Mouse (Mus musculus): Measurements from ENCODE around the gene Pnpla7. TPM values are rescaled to one million over a fixed set of nuclear protein-coding genes. Genes with fewer than 3 reads are reported as not detected.

The Pnpla7 gene
- polyA plus RNA-seq, 1 experiment from 2014 or later = 5.4 TPM

DNA sequence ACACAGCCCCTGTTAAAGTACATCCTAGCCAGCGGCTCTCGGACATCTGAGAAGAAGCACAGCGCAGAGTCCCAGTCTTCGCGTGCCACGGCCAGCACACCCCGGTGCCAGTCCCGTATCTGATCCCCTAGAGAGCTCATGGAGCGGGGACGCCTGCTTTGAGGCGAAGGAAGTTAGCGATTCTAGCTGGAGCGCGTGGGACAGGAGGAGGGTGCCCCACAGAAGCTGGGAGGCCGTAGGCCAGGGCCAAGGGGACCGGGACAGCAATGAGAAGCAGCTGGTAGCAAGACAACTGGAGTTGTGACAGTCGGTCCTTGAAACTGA is 118.9 kb downstream of the Pnpla7 start:
- Histone ChIP-seq H3K27ac (replicated peaks; ENCODE audit: low read depth, low read length) (no peak overlapping the region), H3K4me3 (ENCODE audit: low read depth, low read length) (no peak overlapping the region), H3K9me3 (ENCODE audit: control insufficient read depth, low read length) (no peaks in the 10 kb centered on the region), H3K36me3 (ENCODE audit: control insufficient read depth, insufficient read depth, low read length) (no peaks in the 10 kb centered on the region), H3K27me3 (ENCODE audit: control insufficient read depth, insufficient read depth, low read length) (peaks cover 9% of the 10 kb centered on the region; the same call in 1 of the 2 replicates), H3K4me2 (ENCODE audit: low read depth, severe bottlenecking) (peak overlapping the region; percentile 27; the same call in 1 of the 2 replicates), H3K9ac (ENCODE audit: low read length) (no peak overlapping the region), H3K4me1 (ENCODE audit: control insufficient read depth, insufficient read depth, low read length) (no peaks in the 10 kb centered on the region)
- 47% methylated on average over 17 of the region's 17 CpGs for WGBS
- ATAC-seq (ENCODE audit: insufficient number of reproducible peaks, low FRiP score, low TSS enrichment, low read depth) (no peak; the same call in 1 of the 2 replicates), DNase-seq (ENCODE audit: low spot score) (peak; percentile 24)

DNA sequence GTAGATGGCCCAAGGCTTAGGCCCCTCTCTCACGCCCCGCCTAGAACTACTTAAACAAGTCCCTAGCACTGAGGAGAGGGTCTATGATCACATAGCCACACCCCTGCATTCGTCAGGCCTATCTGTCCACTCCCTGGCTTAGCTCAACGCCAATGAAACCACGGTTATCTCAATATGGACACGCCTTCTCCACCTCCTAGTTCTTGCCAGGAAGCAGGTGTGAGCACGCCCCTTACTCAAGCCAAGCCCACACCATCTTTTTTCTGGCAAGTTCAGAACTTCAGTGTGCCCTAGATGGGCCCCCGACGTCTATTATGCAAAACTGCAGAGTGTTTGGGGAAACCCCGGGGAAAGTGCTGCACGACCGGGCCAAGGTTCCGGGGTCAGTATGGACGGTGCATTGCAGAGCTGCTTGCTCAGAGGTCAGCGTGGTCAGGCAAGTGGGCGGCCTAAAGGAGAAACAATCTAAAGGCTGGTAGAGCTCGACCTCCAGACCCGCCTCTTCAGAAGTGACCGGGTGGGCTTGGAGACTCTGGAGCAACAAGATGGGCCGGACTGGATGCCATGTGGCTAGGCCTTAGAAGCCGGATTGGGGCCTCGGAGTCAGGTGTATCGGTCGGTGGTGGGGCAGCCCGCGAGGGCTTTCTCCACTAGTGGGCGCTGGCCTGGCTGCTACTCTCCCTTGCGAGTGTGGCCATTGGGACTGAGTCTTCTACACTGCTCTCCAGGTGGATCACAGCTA is 119.4 kb downstream of the Pnpla7 start, which contains the start of gene Noxa1:
Noxa1 (minus strand) TSS at position 41 of the 742 bp plus-strand sequence.
- Histone ChIP-seq H3K4me3 (ENCODE audit: low read depth, low read length) (no peak within 1 kb of the TSS), H3K27me3 (ENCODE audit: control insufficient read depth, insufficient read depth, low read length) (peaks cover 9% of the 10 kb centered on the region; the same call in 1 of the 2 replicates), H3K9me3 (ENCODE audit: control insufficient read depth, low read length) (no peaks in the 10 kb centered on the region), H3K4me1 (ENCODE audit: control insufficient read depth, insufficient read depth, low read length) (no peaks in the 10 kb centered on the region), H3K27ac (replicated peaks; ENCODE audit: low read depth, low read length) (no peak within 1 kb of the TSS), H3K4me2 (ENCODE audit: low read depth, severe bottlenecking) (peak within 1 kb of the TSS; percentile 27; the same call in 1 of the 2 replicates), H3K36me3 (ENCODE audit: control insufficient read depth, insufficient read depth, low read length) (no peaks in the 10 kb centered on the region), H3K9ac (ENCODE audit: low read length) (no peak within 1 kb of the TSS)
- peak; percentile 67; the same call in 1 of the 2 replicates for ATAC-seq (ENCODE audit: insufficient number of reproducible peaks, low FRiP score, low TSS enrichment, low read depth)
- DNase-seq (ENCODE audit: low spot score) = peak; percentile 31
- WGBS = 44% methylated on average over 28 of the region's 28 CpGs

DNA sequence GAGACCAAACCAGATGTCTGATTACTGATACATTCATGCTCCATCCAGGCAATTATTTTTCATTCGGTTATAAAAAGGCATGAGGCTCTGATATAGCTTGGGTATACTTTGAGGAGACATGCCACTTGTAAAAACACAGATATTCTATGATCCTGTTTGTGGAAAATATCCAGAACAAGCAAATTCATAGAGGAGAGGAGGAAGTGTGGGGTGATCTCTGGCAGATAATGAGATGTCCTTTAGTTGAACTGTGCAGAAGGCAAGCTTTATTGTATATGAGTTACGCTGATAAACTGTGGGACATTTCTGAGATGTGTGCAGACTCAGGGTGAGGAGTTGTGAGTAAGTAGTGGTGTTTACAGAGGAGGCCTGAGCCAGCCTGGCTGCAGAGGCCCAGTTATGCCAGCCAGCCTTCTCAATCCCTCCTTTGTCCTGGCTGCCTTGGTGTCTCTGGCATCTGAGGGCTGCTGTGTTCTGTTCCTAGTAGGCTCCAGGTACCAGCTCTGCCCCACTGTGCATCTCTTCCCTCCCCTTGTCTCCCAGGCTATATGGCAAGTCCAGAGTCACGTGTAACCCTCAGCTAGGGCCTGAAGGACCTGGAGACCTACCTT is 122.3 kb downstream of the Pnpla7 start:
- no peak overlapping the region for H3K9ac ChIP-seq (ENCODE audit: low read length)
- WGBS = 76% methylated on average over 3 of the region's 3 CpGs

DNA sequence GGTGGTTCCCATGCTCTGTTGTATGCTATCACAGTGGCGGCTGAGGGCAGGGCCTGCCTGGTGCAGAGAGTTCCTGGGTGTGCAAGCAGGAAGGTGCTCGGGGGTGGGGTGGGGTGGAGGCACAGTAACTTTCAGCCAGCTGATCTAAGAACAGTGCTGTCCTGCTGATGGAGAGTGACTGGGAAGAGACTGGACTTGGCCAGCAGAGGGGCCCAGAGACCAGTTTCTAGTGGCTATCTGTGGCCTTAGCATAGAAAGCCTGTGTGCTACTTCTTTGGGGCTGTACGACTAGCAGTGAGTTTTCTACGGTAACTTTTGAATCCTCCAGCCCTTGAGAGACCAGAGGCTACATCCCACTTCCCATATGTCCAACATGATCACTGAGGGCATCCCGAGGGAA is 123.1 kb downstream of the Pnpla7 start:
- no peaks in the 10 kb centered on the region for H3K36me3 ChIP-seq (ENCODE audit: control insufficient read depth, insufficient read depth, low read length)
- no peak overlapping the region for H3K9ac ChIP-seq (ENCODE audit: low read length)
- no peak overlapping the region for H3K27ac ChIP-seq (replicated peaks; ENCODE audit: low read depth, low read length)
- no peak for ATAC-seq (ENCODE audit: insufficient number of reproducible peaks, low FRiP score, low TSS enrichment, low read depth)
- WGBS = 59% methylated on average over 5 of the region's 5 CpGs
- no peaks in the 10 kb centered on the region for H3K4me1 ChIP-seq (ENCODE audit: control insufficient read depth, insufficient read depth, low read length)
- no peak overlapping the region for H3K4me3 ChIP-seq (ENCODE audit: low read depth, low read length)
- H3K9me3 ChIP-seq (ENCODE audit: control insufficient read depth, low read length) = no peaks in the 10 kb centered on the region
- peaks cover 9% of the 10 kb centered on the region; the same call in 1 of the 2 replicates for H3K27me3 ChIP-seq (ENCODE audit: control insufficient read depth, insufficient read depth, low read length)
- peak; percentile 32 for DNase-seq (ENCODE audit: low spot score)
- no peak overlapping the region for H3K4me2 ChIP-seq (ENCODE audit: low read depth, severe bottlenecking)

More for the DNA sequence above, 122.3 kb downstream of the Pnpla7 start:
- Histone ChIP-seq H3K27me3 (ENCODE audit: control insufficient read depth, insufficient read depth, low read length) (peaks cover 9% of the 10 kb centered on the region; the same call in 1 of the 2 replicates), H3K4me1 (ENCODE audit: control insufficient read depth, insufficient read depth, low read length) (no peaks in the 10 kb centered on the region), H3K4me2 (ENCODE audit: low read depth, severe bottlenecking) (no peak overlapping the region), H3K36me3 (ENCODE audit: control insufficient read depth, insufficient read depth, low read length) (no peaks in the 10 kb centered on the region), H3K9me3 (ENCODE audit: control insufficient read depth, low read length) (no peaks in the 10 kb centered on the region), H3K4me3 (ENCODE audit: low read depth, low read length) (no peak overlapping the region), H3K27ac (replicated peaks; ENCODE audit: low read depth, low read length) (no peak overlapping the region)
- DNase-seq (ENCODE audit: low spot score) (no peak), ATAC-seq (ENCODE audit: insufficient number of reproducible peaks, low FRiP score, low TSS enrichment, low read depth) (no peak)

DNA sequence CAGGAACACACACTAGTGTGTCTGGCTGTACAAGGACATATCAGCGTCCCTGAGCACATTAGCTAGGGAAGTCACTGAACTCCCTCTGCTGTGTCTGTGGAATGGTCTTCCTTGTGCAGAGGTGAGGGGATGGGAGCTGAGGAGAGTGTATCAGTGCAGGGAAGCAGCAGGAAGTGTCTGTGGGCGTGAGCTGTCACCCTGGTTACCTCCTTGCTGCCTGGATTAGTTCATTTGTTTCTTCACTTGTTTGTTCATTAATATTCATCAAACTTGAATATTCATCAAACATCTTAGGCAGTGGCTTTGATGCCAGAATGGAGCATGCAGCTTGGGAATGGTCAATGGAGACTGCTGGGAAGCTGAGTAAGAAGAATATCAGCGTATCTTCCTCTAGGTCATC is 123.9 kb downstream of the Pnpla7 start:
- H3K27me3 ChIP-seq (ENCODE audit: control insufficient read depth, insufficient read depth, low read length) = 0 out of 2 replicates have a peak, but pooled peaks cover 5% of the 10 kb centered on the region
- no peaks in the 10 kb centered on the region for H3K9me3 ChIP-seq (ENCODE audit: control insufficient read depth, low read length)
- H3K9ac ChIP-seq (ENCODE audit: low read length) = no peak overlapping the region
- WGBS = 73% methylated on average over 3 of the region's 3 CpGs
- H3K36me3 ChIP-seq (ENCODE audit: control insufficient read depth, insufficient read depth, low read length) = no peaks in the 10 kb centered on the region
- no peak overlapping the region for H3K4me2 ChIP-seq (ENCODE audit: low read depth, severe bottlenecking)
- DNase-seq (ENCODE audit: low spot score) = no peak
- no peak overlapping the region for H3K4me3 ChIP-seq (ENCODE audit: low read depth, low read length)
- ATAC-seq (ENCODE audit: insufficient number of reproducible peaks, low FRiP score, low TSS enrichment, low read depth) = no peak
- no peaks in the 10 kb centered on the region for H3K4me1 ChIP-seq (ENCODE audit: control insufficient read depth, insufficient read depth, low read length)
- H3K27ac ChIP-seq (replicated peaks; ENCODE audit: low read depth, low read length) = no peak overlapping the region

Small RNA genes within 50 kb of the gene (microRNA-seq; reads per million reads assigned to microRNA genes)
- not detected for gene Gm22875
- gene Gm24328 = not detected
- gene Mir7664 = not detected

Other genes with a start within 250 kb of the Pnpla7 start
- 0.63 and 1.5 TPM in 2 replicates for gene Cacna1b, start 212.9 kb upstream of the Pnpla7 start, polyA plus RNA-seq (2014; fragmentation: Nextera tagmentation; extraction: Ambion mirVana)
- gene Ehmt1, start 56.4 kb upstream of the Pnpla7 start, polyA plus RNA-seq (2014; fragmentation: Nextera tagmentation; extraction: Ambion mirVana) = 97.6 and 119 TPM in 2 replicates
- 11.8 and 12.7 TPM in 2 replicates for gene Arrdc1, start 40.8 kb upstream of the Pnpla7 start, polyA plus RNA-seq (2014; fragmentation: Nextera tagmentation; extraction: Ambion mirVana)
- gene Zmynd19, start 26.2 kb upstream of the Pnpla7 start, polyA plus RNA-seq (2014; fragmentation: Nextera tagmentation; extraction: Ambion mirVana) = 27.7 and 34.1 TPM in 2 replicates
- 30.7 and 36.6 TPM in 2 replicates for gene Dph7, start 13.6 kb upstream of the Pnpla7 start, polyA plus RNA-seq (2014; fragmentation: Nextera tagmentation; extraction: Ambion mirVana)
- gene Mrpl41, start 935 bp upstream of the Pnpla7 start, polyA plus RNA-seq (2014; fragmentation: Nextera tagmentation; extraction: Ambion mirVana) = 132 and 136 TPM in 2 replicates
- gene Nsmf, start 78.3 kb downstream of the Pnpla7 start, polyA plus RNA-seq (2014; fragmentation: Nextera tagmentation; extraction: Ambion mirVana) = 41.7 and 42.0 TPM in 2 replicates
- gene Entpd8, start 104.3 kb downstream of the Pnpla7 start, polyA plus RNA-seq (2014; fragmentation: Nextera tagmentation; extraction: Ambion mirVana) = not detected in 2 replicates
- gene Noxa1, start 119.1 kb downstream of the Pnpla7 start, polyA plus RNA-seq (2014; fragmentation: Nextera tagmentation; extraction: Ambion mirVana) = 0.24 TPM in 1 of 2 replicates, not detected in the other
- 8.8 and 10.0 TPM in 2 replicates for gene Nrarp, start 204.7 kb downstream of the Pnpla7 start, polyA plus RNA-seq (2014; fragmentation: Nextera tagmentation; extraction: Ambion mirVana)
- gene Tor4a, start 220.9 kb downstream of the Pnpla7 start, polyA plus RNA-seq (2014; fragmentation: Nextera tagmentation; extraction: Ambion mirVana) = 3.1 and 3.7 TPM in 2 replicates
- gene Nelfb, start 235.5 kb downstream of the Pnpla7 start, polyA plus RNA-seq (2014; fragmentation: Nextera tagmentation; extraction: Ambion mirVana) = 103 and 106 TPM in 2 replicates
- 0.19 TPM in 1 of 2 replicates, not detected in the other for gene Stpg3, start 238.6 kb downstream of the Pnpla7 start, polyA plus RNA-seq (2014; fragmentation: Nextera tagmentation; extraction: Ambion mirVana)
- not detected in 2 replicates for gene Fam166a, start 242.7 kb downstream of the Pnpla7 start, polyA plus RNA-seq (2014; fragmentation: Nextera tagmentation; extraction: Ambion mirVana)
- gene Tubb4b, start 248.7 kb downstream of the Pnpla7 start, polyA plus RNA-seq (2014; fragmentation: Nextera tagmentation; extraction: Ambion mirVana) = 526 and 567 TPM in 2 replicates